Mouse (Mus musculus) heart, embryonic 12.5 days (tissue): Measurements from ENCODE around the gene Vdr. TPM values are rescaled to one million over a fixed set of nuclear protein-coding genes. Genes with fewer than 3 reads are reported as not detected.

Experiments
- ATAC-seq: fragments of 200-750 bp; cut with Nextera tagmentation; 2 replicates; pipeline ENCODE4 v1.8.0; 2017; ENCODE audit warnings: moderate TSS enrichment, moderate library complexity; ENCODE audit not compliant: insufficient number of reproducible peaks, low FRiP score
- H3K27ac ChIP-seq: fragments of 300-500 bp; sonication (generic); 2 replicates; pipeline ENCODE4 v1.5.1; 2016; ENCODE audit warnings: mild to moderate bottlenecking, moderate library complexity; ENCODE audit not compliant: poor library complexity, severe bottlenecking
- H3K27me3 ChIP-seq: fragments of 300-500 bp; sonication (generic); replicated peaks from 2 replicates; pipeline ENCODE4 v1.6.1; 2016; ENCODE audit warnings: mild to moderate bottlenecking, moderate library complexity
- H3K36me3 ChIP-seq: fragments of 300-500 bp; sonication (generic); 2 replicates; pipeline ENCODE4 v1.6.1; 2016; ENCODE audit warnings: mild to moderate bottlenecking, moderate library complexity
- H3K4me1 ChIP-seq: fragments of 300-500 bp; sonication (generic); replicated peaks from 2 replicates; pipeline ENCODE4 v1.6.1; 2016; ENCODE audit warnings: mild to moderate bottlenecking
- H3K4me2 ChIP-seq: fragments of 300-500 bp; sonication (generic); 2 replicates; pipeline ENCODE4 v1.6.1; 2016; ENCODE audit warnings: mild to moderate bottlenecking, moderate library complexity
- H3K4me3 ChIP-seq: fragments of 300-500 bp; sonication (generic); 2 replicates; pipeline ENCODE4 v1.5.1; 2016; ENCODE audit warnings: mild to moderate bottlenecking
- H3K9ac ChIP-seq: fragments of 300-500 bp; sonication (generic); 2 replicates; pipeline ENCODE4 v1.6.1; 2016; ENCODE audit warnings: mild to moderate bottlenecking, moderate library complexity
- H3K9me3 ChIP-seq: fragments of 300-500 bp; sonication (generic); replicated peaks from 2 replicates; pipeline ENCODE4 v1.6.1; 2016; ENCODE audit warnings: mild to moderate bottlenecking, moderate library complexity
- WGBS: fragments of 180-500 bp; shearing (Covaris S2); methylation state at CpG from one replicate; pipeline ENCODE4 v1.1.7; 2016; 5-methylcytosine and 5-hydroxymethylcytosine counted together
- polyA plus RNA-seq: library from polyadenylated mRNA; unstranded; fragments of >200 nt; fragmentation: Nextera tagmentation; extraction: Ambion mirVana; gene quantifications from 2 replicates; pipeline ENCODE4 v1.2.1, GENCODE M21; 2016

Vdr gene
- polyA plus RNA-seq, 1 experiment from 2014 or later, result 1.4 TPM

DNA sequence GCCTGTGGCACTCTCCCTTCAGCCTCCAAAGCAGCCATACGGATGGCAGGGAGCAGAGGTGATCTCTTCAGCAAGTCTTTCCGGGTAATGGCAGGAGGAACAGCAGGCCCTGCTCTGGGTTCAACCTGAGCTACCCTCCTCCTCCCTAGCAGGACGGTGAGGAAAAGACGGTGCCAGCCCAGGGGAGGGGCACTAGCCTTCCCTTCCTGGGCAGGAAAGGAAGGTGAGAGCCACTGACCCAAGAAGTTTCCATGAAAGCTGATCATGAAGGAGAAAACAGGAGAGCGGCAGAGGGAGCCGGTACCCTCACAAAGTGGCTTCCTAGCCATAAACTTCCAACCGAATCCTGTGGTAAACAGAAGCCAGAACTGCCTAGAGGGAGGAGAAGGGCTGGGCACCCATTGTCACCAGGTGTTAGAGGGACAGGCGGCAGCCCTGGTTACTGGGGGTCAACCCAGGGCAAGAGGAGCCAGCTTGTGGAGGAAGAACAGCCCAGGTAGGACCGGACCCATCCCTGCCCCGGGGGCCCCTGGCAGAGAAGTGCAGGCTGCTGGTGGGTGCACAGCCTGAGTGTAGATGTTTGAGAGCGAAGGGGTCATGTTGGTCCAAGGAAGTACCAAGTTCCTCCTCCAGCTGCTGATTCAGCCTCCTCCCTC lies 34.6 kb upstream of the Vdr start:
- no peaks in the 10 kb centered on the region for H3K9me3 ChIP-seq
- H3K36me3 ChIP-seq, result no peaks in the 10 kb centered on the region
- no peak overlapping the region for H3K4me3 ChIP-seq
- H3K27me3 ChIP-seq, result peaks cover 23% of the 10 kb centered on the region
- WGBS, result 77% methylated on average over 11 of the region's 11 CpGs
- no peaks in the 10 kb centered on the region for H3K4me1 ChIP-seq
- H3K9ac ChIP-seq, result no peak overlapping the region
- no peak for ATAC-seq
- no peak overlapping the region for H3K27ac ChIP-seq
- H3K4me2 ChIP-seq, result no peak overlapping the region

DNA sequence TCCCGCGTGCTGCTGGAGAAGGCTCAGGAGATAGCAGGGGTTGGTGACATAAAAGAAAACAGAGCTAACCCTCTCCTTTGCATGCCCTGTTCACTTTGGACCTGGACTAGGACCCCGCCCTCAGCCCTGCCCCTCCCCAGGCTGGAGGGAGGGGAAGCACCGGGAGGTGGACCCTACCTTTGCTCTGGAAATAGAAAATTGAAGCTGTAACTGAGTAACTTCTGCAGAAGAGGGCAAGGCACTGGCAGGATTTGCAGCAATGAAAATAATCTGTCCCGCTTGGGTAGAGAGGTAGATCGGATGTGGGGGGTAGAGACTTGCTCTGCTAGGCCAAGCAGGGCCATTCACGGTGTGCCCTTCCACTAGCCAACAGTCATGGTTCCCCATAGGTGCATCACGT lies 32.9 kb upstream of the Vdr start:
- no peaks in the 10 kb centered on the region for H3K36me3 ChIP-seq
- H3K4me3 ChIP-seq, result no peak overlapping the region
- H3K4me2 ChIP-seq, result no peak overlapping the region
- H3K4me1 ChIP-seq, result peaks cover 6% of the 10 kb centered on the region
- ATAC-seq, result no peak
- WGBS, result 80% methylated on average over 8 of the region's 8 CpGs
- H3K27ac ChIP-seq, result no peak overlapping the region
- H3K9me3 ChIP-seq, result no peaks in the 10 kb centered on the region
- no peak overlapping the region for H3K9ac ChIP-seq
- peaks cover 13% of the 10 kb centered on the region; the same call in 1 of the 2 replicates for H3K27me3 ChIP-seq

DNA sequence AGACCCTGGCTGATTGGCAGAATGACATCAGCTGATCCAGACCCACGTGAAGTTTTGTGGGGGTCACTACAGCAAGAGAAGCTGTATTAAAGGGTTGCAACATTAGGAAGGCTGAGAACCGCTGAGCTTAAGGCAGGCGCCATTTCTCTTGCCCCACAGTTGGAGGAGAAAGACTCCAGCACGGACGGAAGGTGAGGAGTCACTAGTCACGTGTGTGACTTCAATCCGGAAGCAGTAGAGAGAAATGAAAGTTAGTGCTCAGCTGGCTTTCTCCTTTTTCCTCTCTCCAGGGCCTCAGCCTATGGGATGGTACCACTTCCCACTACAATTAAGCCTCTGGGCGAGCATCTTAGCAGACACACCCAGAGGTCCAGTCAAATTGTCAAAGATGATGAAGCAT lies 32.1 kb upstream of the Vdr start:
- no peak overlapping the region for H3K4me2 ChIP-seq
- peaks cover 12% of the 10 kb centered on the region; the same call in 1 of the 2 replicates for H3K27me3 ChIP-seq
- no peak overlapping the region for H3K4me3 ChIP-seq
- no peak overlapping the region for H3K9ac ChIP-seq
- no peak overlapping the region for H3K27ac ChIP-seq
- peaks cover 8% of the 10 kb centered on the region for H3K4me1 ChIP-seq
- 79% methylated on average over 8 of the region's 8 CpGs for WGBS
- no peak for ATAC-seq
- no peaks in the 10 kb centered on the region for H3K36me3 ChIP-seq
- no peaks in the 10 kb centered on the region for H3K9me3 ChIP-seq

DNA sequence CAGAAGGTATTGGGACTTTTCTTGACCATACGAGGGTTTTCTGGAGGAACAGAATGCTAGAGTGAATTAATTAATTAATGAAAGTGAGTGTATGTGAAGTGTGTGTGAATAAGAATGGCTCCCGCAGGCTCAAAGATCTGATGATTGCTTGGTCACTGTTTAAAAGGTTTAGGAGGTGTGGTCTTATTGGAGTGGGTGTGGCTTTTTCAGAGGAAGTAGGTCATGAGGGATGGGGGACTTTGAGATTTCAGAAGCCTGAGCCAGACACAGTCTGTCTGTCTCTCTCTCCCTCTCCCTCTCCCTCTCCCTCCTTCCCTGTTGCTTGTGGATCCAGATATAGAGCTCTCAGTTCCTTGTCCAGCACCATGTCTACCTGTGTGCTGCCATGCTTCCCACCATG lies 30.9 kb upstream of the Vdr start:
- Histone ChIP-seq H3K4me2 (no peak overlapping the region), H3K4me3 (no peak overlapping the region), H3K36me3 (no peaks in the 10 kb centered on the region), H3K4me1 (peaks cover 8% of the 10 kb centered on the region), H3K9me3 (0 out of 2 replicates have a peak, but pooled peaks cover 3% of the 10 kb centered on the region), H3K27me3 (peaks cover 12% of the 10 kb centered on the region; the same call in 1 of the 2 replicates), H3K9ac (no peak overlapping the region), H3K27ac (no peak overlapping the region)
- 85% methylated on average over 2 of the region's 2 CpGs for WGBS
- ATAC-seq, result no peak

DNA sequence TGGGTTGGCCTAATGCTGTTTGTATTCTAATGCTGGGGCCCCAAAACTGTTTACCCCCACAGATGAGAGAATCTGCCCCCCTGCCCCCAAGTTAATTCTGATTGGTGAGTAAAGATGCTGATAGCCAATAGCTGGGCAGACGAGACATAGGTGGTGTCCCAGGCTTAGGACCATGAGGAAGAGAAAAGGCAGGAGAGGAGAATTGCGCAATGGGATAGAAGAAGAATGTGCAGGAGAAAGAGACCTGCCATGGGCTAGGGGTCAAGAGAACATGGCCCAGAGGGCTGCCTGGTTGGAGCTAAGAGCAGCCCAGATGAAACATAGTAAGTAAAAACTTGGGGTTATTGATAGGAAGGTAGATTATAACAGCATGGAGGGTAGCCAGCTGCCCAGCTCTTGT lies 29.7 kb upstream of the Vdr start:
- ATAC-seq, result no peak
- Histone ChIP-seq H3K27ac (no peak overlapping the region), H3K4me3 (no peak overlapping the region), H3K4me1 (peaks cover 12% of the 10 kb centered on the region), H3K9ac (no peak overlapping the region), H3K4me2 (no peak overlapping the region), H3K9me3 (0 out of 2 replicates have a peak, but pooled peaks cover 3% of the 10 kb centered on the region), H3K27me3 (0 out of 2 replicates have a peak, but pooled peaks cover under 1% of the 10 kb centered on the region), H3K36me3 (no peaks in the 10 kb centered on the region)
- 79% methylated on average over 2 of the region's 2 CpGs for WGBS

DNA sequence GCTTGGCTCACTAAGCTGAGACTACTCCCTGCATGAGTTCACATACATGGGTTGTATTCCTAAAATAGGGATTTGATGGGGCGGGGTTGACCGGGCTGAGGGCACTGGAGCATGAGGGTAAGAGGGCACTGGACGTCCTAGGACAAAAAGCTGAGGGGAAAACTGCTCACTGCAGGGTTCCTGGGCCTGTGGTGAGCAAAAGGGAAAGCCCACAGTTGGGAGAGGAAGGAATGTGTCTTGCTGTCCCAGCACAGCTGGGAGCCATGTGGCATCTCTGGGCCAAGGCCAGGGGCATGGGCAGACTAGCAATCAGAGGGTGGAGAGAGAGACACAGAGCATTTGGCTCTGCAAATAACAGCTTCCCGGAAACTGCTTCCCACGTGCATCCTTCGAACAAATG lies 28.1 kb upstream of the Vdr start:
- H3K36me3 ChIP-seq, result no peaks in the 10 kb centered on the region
- H3K9me3 ChIP-seq, result 0 out of 2 replicates have a peak, but pooled peaks cover 3% of the 10 kb centered on the region
- H3K4me2 ChIP-seq, result no peak overlapping the region
- no peak for ATAC-seq
- no peak overlapping the region for H3K9ac ChIP-seq
- H3K4me3 ChIP-seq, result no peak overlapping the region
- H3K4me1 ChIP-seq, result peaks cover 12% of the 10 kb centered on the region
- no peak overlapping the region for H3K27ac ChIP-seq
- no peaks in the 10 kb centered on the region for H3K27me3 ChIP-seq
- 46% methylated on average over 6 of the region's 6 CpGs for WGBS

DNA sequence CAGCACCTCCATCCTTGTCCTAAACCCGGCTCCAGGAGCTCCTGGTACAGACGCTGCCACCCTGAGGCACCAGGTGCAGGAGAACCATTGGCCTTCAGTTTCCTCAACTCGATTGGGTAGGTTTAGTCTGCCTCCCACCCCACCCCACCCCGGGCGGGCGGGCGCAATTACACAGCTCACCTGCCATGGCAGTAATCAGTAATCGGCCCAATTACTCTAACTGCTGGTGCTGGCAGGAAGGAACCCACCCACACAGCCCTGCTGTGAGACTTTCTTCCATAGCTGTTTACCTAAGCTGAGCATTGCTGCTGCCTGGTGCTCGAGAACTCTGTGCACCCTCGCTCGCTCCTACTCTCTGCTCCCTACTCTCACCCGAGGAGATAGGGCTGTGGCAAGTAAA lies 22.0 kb upstream of the Vdr start:
- H3K4me2 ChIP-seq, result no peak overlapping the region
- WGBS, result 83% methylated on average over 12 of the region's 12 CpGs
- H3K27me3 ChIP-seq, result peaks cover 10% of the 10 kb centered on the region; the same call in 1 of the 2 replicates
- H3K9me3 ChIP-seq, result 0 out of 2 replicates have a peak, but pooled peaks cover 3% of the 10 kb centered on the region
- H3K4me3 ChIP-seq, result no peak overlapping the region
- no peak overlapping the region for H3K27ac ChIP-seq
- peaks cover 21% of the 10 kb centered on the region for H3K4me1 ChIP-seq
- no peak overlapping the region for H3K9ac ChIP-seq
- no peak for ATAC-seq
- no peaks in the 10 kb centered on the region for H3K36me3 ChIP-seq

DNA sequence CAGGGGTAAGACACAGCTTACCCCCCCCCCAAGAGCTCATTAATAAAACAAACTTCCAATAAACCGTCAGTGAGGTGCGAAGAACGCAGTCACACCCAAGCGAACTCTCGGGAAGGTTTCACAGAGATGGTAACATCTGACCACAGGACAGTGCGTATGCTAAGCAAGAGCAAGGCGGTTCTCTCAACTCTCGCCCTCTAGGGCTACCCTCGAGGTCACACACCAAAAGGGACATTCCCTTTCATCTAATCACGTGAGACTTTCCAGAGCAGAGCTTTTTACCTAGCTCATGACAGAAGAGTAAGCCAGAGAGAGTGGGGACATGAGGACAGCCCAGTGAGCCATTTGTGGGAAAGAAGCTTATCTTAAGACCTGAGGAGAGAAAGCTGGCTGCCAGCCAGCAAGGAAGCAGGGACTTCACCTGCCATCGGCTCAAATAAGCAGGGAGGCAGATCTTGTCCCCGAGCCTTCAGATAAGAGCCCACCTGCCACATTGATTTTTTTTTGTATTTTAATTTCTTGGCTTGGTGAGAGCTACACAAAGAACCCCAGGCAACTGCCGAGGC lies 18.9 kb upstream of the Vdr start:
- H3K36me3 ChIP-seq, result no peaks in the 10 kb centered on the region
- 0 out of 2 replicates have a peak, but pooled peaks have one; percentile 45 for ATAC-seq
- WGBS, result 28% methylated on average over 13 of the region's 13 CpGs
- no peaks in the 10 kb centered on the region for H3K9me3 ChIP-seq
- peaks cover 10% of the 10 kb centered on the region; the same call in 1 of the 2 replicates for H3K27me3 ChIP-seq
- no peak overlapping the region for H3K9ac ChIP-seq
- H3K4me2 ChIP-seq, result no peak overlapping the region
- H3K27ac ChIP-seq, result no peak overlapping the region
- H3K4me1 ChIP-seq, result peaks cover 22% of the 10 kb centered on the region
- H3K4me3 ChIP-seq, result no peak overlapping the region

DNA sequence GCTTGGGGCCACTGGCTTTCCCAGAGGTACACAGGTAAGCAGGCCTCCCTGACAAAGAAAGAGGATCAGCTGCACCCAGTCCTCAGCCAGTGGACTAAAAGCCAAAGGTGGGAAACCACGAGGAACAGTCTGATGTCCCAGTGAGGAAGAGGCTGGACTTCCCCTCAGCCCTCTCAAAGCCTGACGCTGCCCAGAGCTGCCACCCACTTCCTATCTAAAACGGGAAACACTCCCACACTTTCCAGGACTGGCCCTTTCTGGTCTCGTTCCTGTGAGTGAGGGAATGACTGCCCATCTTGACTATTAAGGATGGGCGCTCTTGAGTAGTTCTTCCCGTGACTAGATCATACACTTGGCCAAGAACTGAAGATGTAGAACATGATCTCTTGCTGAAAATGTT lies 17.4 kb upstream of the Vdr start:
- Histone ChIP-seq H3K27ac (no peak overlapping the region), H3K9ac (no peak overlapping the region), H3K27me3 (peaks cover 10% of the 10 kb centered on the region; the same call in 1 of the 2 replicates), H3K4me2 (no peak overlapping the region), H3K9me3 (no peaks in the 10 kb centered on the region), H3K4me3 (no peak overlapping the region), H3K36me3 (no peaks in the 10 kb centered on the region), H3K4me1 (peaks cover 22% of the 10 kb centered on the region)
- 35% methylated on average over 6 of the region's 6 CpGs for WGBS
- no peak for ATAC-seq

DNA sequence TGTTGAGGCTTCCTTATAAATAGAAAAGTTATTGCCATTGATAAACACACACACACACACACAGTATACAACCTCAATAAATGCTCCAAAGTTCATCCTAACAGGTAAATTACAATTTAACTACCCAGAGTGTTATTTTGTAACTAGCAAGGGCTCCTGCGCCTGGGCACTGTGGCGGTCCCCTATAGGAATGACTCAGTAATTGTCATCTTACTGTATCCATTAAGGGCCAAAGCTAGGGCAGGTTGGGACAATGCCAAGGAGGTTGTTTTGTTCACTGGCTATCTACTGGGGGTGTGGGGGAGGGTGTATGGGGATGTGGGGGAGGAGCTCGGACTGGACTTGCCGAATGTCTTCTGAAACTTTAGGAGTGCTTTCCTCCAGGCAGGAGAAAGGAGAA lies 16.6 kb upstream of the Vdr start:
- Histone ChIP-seq H3K4me3 (no peak overlapping the region), H3K4me1 (peaks cover 22% of the 10 kb centered on the region), H3K27me3 (peaks cover 10% of the 10 kb centered on the region; the same call in 1 of the 2 replicates), H3K9ac (no peak overlapping the region), H3K4me2 (no peak overlapping the region), H3K27ac (no peak overlapping the region), H3K36me3 (no peaks in the 10 kb centered on the region), H3K9me3 (no peaks in the 10 kb centered on the region)
- 58% methylated on average over 4 of the region's 4 CpGs for WGBS
- ATAC-seq, result no peak

DNA sequence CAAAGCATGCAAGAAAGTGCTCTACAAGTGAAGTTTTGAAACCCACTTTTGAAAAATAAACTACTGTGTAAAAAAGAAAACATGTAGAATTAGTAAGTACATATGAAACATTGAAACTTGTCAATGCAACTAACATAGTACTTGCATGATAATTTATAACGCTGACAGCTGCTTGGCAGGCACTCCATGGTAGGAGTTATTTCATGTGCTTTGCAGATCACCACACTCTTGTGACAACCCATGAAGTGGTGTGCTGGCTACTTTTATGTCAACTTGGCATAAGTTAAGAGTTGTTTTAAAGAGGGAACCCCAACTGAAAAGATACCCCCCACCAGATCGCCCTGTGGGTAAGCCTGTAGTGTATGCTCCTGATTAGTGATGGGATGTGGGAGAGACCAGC lies 12.0 kb upstream of the Vdr start:
- Histone ChIP-seq H3K4me3 (no peak overlapping the region), H3K4me2 (no peak overlapping the region), H3K27me3 (no peaks in the 10 kb centered on the region), H3K9me3 (no peaks in the 10 kb centered on the region), H3K9ac (no peak overlapping the region), H3K4me1 (peaks cover 5% of the 10 kb centered on the region), H3K27ac (no peak overlapping the region), H3K36me3 (no peaks in the 10 kb centered on the region)
- no peak for ATAC-seq
- 79% methylated on average over 2 of the region's 2 CpGs for WGBS
